Mouse (Mus musculus) lung, adult 2 months (tissue): Measurements from ENCODE around the gene Rnf126. TPM values are rescaled to one million over a fixed set of nuclear protein-coding genes. Genes with fewer than 3 reads are reported as not detected.
A peak's percentile ranks its signal among the peaks of the same experiment; 100 is the strongest.

Experiments used
- DNase-seq: peaks from one replicate; pipeline ENCODE4 v3.0.0; 2022
- H3K4me1 ChIP-seq: fragments of 200-500 bp; 2 replicates; pipeline ENCODE4 v1.6.1; 2011; ENCODE audit warnings: low read length; ENCODE audit not compliant: control insufficient read depth, insufficient read depth
- H3K4me3 ChIP-seq: fragments of 200-500 bp; replicated peaks from 2 replicates; pipeline ENCODE3; 2011; ENCODE audit warnings: low read depth, mild to moderate bottlenecking, control low read depth, low read length; ENCODE audit errors: extremely low read depth
- CTCF ChIP-seq: fragments of 200-500 bp; IDR thresholded peaks from 2 replicates; pipeline ENCODE4 v1.5.1; 2011; ENCODE audit warnings: mild to moderate bottlenecking, low read length, control low read depth; ENCODE audit not compliant: insufficient read depth
- POLR2A ChIP-seq: fragments of 200-500 bp; IDR thresholded peaks from 2 replicates; pipeline ENCODE4 v1.6.1; 2011; ENCODE audit warnings: low read depth, mild to moderate bottlenecking, control low read depth, low read length, borderline replicate concordance; ENCODE audit errors: extremely low read depth
- WGBS: fragments of 180-500 bp; shearing (Covaris S2); methylation state at CpG from one replicate; pipeline ENCODE4 v1.1.7; 2018; 5-methylcytosine and 5-hydroxymethylcytosine counted together
- polyA plus RNA-seq: library from polyadenylated mRNA; depleted of rRNA; stranded (reverse); fragments of >200 nt; gene quantifications from 2 replicates; pipeline ENCODE4 v1.2.3, GENCODE M21; 2012

The Rnf126 gene
- polyA plus RNA-seq, 1 experiment, result 103 TPM

GRCm38 (mm10) chr10:79748496-79748895 lies 18.3 kb downstream of the Rnf126 start:
- H3K4me1 ChIP-seq, result peaks cover 8% of the 10 kb centered on the region
- no peak for DNase-seq
- no peak overlapping the region for H3K4me3 ChIP-seq
- 83% methylated on average over 6 of the region's 6 CpGs for WGBS
- no peak for TF ChIP-seq CTCF
- TF ChIP-seq POLR2A, result no peak

- peaks cover 8% of the 10 kb centered on the region for H3K4me1 ChIP-seq
- 25% methylated on average over 6 of the region's 6 CpGs for WGBS
- TF ChIP-seq CTCF (no peak), POLR2A (no peak)
- no peak for DNase-seq
- no peak overlapping the region for H3K4me3 ChIP-seq
These were observed 20.0 kb downstream of the Rnf126 start for GRCm38 (mm10) chr10:79746774-79747151.

GRCm38 (mm10) chr10:79745898-79746773 lies 20.6 kb downstream of the Rnf126 start, which contains the start of gene Polrmt:
Gene Polrmt, minus strand, starts transcription at chr10:79746581.
- DNase-seq, result peak; percentile 87
- H3K4me3 ChIP-seq, result peak within 1 kb of the TSS; percentile 85
- WGBS, result 2% methylated on average over 38 of the region's 38 CpGs
- TF ChIP-seq POLR2A (peak; percentile 61; the same call in 1 of the 2 replicates), CTCF (no peak)
- H3K4me1 ChIP-seq, result peaks cover 8% of the 10 kb centered on the region

GRCm38 (mm10) chr10:79745411-79745810 lies 21.3 kb downstream of the Rnf126 start:
- no peak for DNase-seq
- Histone ChIP-seq H3K4me1 (peaks cover 8% of the 10 kb centered on the region), H3K4me3 (no peak overlapping the region)
- no peak for TF ChIP-seq POLR2A
- TF ChIP-seq CTCF, result no peak
- WGBS, result 89% methylated on average over 3 of the region's 3 CpGs

GRCm38 (mm10) chr10:79743650-79744365 lies 22.9 kb downstream of the Rnf126 start:
- WGBS, result 91% methylated on average over 15 of the region's 15 CpGs
- Histone ChIP-seq H3K4me3 (no peak overlapping the region), H3K4me1 (peaks cover 8% of the 10 kb centered on the region)
- TF ChIP-seq CTCF, result no peak
- no peak for TF ChIP-seq POLR2A
- DNase-seq, result no peak

GRCm38 (mm10) chr10:79743161-79743560 lies 23.6 kb downstream of the Rnf126 start:
- Histone ChIP-seq H3K4me1 (peaks cover 8% of the 10 kb centered on the region), H3K4me3 (no peak overlapping the region)
- 85% methylated on average over 11 of the region's 11 CpGs for WGBS
- TF ChIP-seq CTCF (no peak), POLR2A (no peak)
- no peak for DNase-seq

GRCm38 (mm10) chr10:79740863-79741262 lies 25.9 kb downstream of the Rnf126 start:
- WGBS, result 87% methylated on average over 11 of the region's 11 CpGs
- Histone ChIP-seq H3K4me1 (peaks cover 4% of the 10 kb centered on the region), H3K4me3 (no peak overlapping the region)
- no peak for TF ChIP-seq CTCF
- no peak for TF ChIP-seq POLR2A
- DNase-seq, result no peak

GRCm38 (mm10) chr10:79739234-79739633 lies 27.5 kb downstream of the Rnf126 start:
- Histone ChIP-seq H3K4me3 (no peak overlapping the region), H3K4me1 (no peaks in the 10 kb centered on the region)
- no peak for DNase-seq
- no peak for TF ChIP-seq POLR2A
- no peak for TF ChIP-seq CTCF
- WGBS, result 97% methylated on average over 28 of the region's 28 CpGs

- 91% methylated on average over 10 of the region's 10 CpGs for WGBS
- Histone ChIP-seq H3K4me1 (no peaks in the 10 kb centered on the region), H3K4me3 (no peak overlapping the region)
- TF ChIP-seq POLR2A (no peak), CTCF (peak; percentile 72)
- DNase-seq, result no peak
These were observed 28.5 kb downstream of the Rnf126 start for GRCm38 (mm10) chr10:79738259-79738658.

- DNase-seq, result no peak
- no peaks in the 10 kb centered on the region for H3K4me1 ChIP-seq
- H3K4me3 ChIP-seq, result no peak overlapping the region
- WGBS, result 72% methylated on average over 14 of the region's 14 CpGs
- TF ChIP-seq POLR2A (no peak), CTCF (no peak)
These were observed 30.0 kb downstream of the Rnf126 start for GRCm38 (mm10) chr10:79736706-79737105.

GRCm38 (mm10) chr10:79735361-79735760 lies 31.4 kb downstream of the Rnf126 start:
- WGBS, result 53% methylated on average over 50 of the region's 52 CpGs
- TF ChIP-seq POLR2A (no peak), CTCF (no peak)
- Histone ChIP-seq H3K4me3 (no peak overlapping the region), H3K4me1 (no peaks in the 10 kb centered on the region)
- DNase-seq, result no peak
